Mouse (Mus musculus): ENCODE data around the gene Spata31d1a.

DNA sequence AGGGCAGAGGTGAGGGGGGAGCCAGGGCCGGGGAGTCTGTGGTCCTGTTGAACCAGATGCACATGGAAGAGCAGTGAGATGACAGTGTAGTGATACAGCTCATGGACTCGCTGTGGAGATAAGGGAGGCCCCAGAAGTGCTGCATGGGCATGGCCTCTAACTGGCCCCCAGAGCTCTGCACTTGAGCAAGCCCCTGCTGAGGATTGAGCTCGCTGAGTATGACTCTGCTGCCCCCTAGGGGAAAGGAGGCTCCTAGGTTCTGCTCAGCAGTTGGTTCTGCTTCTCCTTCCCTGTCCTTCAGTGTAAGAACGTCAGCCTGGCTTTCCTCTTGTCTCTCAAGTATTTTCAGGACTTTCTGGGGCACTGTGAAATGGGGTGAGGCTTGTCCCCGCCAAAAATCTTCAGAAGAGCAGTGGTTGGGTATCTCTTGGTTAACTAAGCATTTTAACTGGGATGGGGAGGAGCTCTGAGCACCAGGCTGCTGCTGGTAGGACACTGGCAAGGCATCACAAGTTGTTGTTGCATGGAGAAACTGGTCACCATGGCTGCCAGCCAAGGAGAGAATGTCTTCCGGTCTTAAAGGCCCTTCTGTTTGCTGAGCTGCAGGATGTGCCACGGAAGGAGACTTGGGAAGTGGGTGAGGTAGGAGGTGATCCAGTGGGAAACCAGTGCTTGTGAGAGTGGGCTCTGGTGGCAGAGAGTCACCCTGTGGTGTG is 18.4 kb upstream of the Spata31d1a start:
- TF ChIP-seq CTCF (IDR thresholded peaks at IDR 0.05; ENCODE audit: control insufficient read depth, insufficient read depth, low read length) (peak; percentile 97), POLR2A (IDR thresholded peaks at IDR 0.05; ENCODE audit: borderline replicate concordance, control insufficient read depth, low read depth, low read length) (no peak)

Measured in bone marrow, adult 2 months (tissue).